8 mouse cellular contexts compared by ENCODE assay signal in genomic region chr7:39449260-39450021, GRCm38 (mm10). TPM values are rescaled to one million over a fixed set of nuclear protein-coding genes. Genes with fewer than 3 reads are reported as not detected.
DNase-seq lines count a peak whose midpoint lies in the region; ATAC-seq and TF ChIP-seq lines count a peak whose summit lies in the region.

No protein-coding gene starts in this region.

- TF ChIP-seq EP300 in ES-Bruce4 (IDR thresholded peaks at IDR 0.05; ENCODE audit: insufficient read depth, low read depth, low read length): no peak

- H3K27ac ChIP-seq in ES-Bruce4 (ENCODE audit: insufficient read depth, low read length): no peak overlapping the region
- peak overlapping the region; percentile 84 for H3K27ac ChIP-seq in forebrain, embryonic 10.5 days
- peak overlapping the region in 1 of 2 experiments; percentile 30; a peak in 1 of 4 replicates for H3K27ac ChIP-seq in heart, embryonic 14.5 days (replicated peaks in 1 of 2; ENCODE audit: control insufficient read depth in 1 of 2, insufficient read depth in 1 of 2, low read depth in 2 of 2, low read length in 2 of 2)
- no peak overlapping the region for H3K27ac ChIP-seq in liver, embryonic 11.5 days (ENCODE audit: low read depth, low read length)

- H3K9me3 ChIP-seq in ES-Bruce4 (replicated peaks; ENCODE audit: control insufficient read depth, insufficient read depth, low read length, poor library complexity, severe bottlenecking): no peaks in the 10 kb centered on the region
- no peaks in the 10 kb centered on the region for H3K9me3 ChIP-seq in forebrain, embryonic 10.5 days
- H3K9me3 ChIP-seq in heart, embryonic 14.5 days (ENCODE audit: control insufficient read depth, low read length): no peaks in the 10 kb centered on the region
- H3K9me3 ChIP-seq in liver, embryonic 11.5 days (ENCODE audit: control insufficient read depth, low read length): no peaks in the 10 kb centered on the region

- H3K9ac ChIP-seq in ES-Bruce4 (ENCODE audit: low read depth, poor library complexity, severe bottlenecking): peak overlapping the region; percentile 55; the same call in 1 of the 2 replicates
- H3K9ac ChIP-seq in heart, embryonic 14.5 days (ENCODE audit: low read length): peak overlapping the region; percentile 78
- peak overlapping the region; percentile 69 for H3K9ac ChIP-seq in liver, embryonic 11.5 days (ENCODE audit: low read depth, low read length)

- no peaks in the 10 kb centered on the region for H3K27me3 ChIP-seq in ES-Bruce4 (ENCODE audit: control insufficient read depth, insufficient read depth, low read length, poor library complexity, severe bottlenecking)
- H3K27me3 ChIP-seq in forebrain, embryonic 10.5 days (ENCODE audit: poor library complexity, severe bottlenecking): peaks cover 11% of the 10 kb centered on the region; the same call in 1 of the 2 replicates
- H3K27me3 ChIP-seq in heart, embryonic 14.5 days (ENCODE audit: control insufficient read depth, insufficient read depth, low read length): 0 out of 2 replicates have a peak, but pooled peaks cover 5% of the 10 kb centered on the region
- no peaks in the 10 kb centered on the region for H3K27me3 ChIP-seq in liver, embryonic 11.5 days (replicated peaks; ENCODE audit: control insufficient read depth, insufficient read depth, low read length)
- H3K27me3 ChIP-seq in myocyte (ENCODE audit: control insufficient read depth, insufficient read depth, insufficient read length): no peaks in the 10 kb centered on the region
- no peaks in the 10 kb centered on the region; the same call in 1 of the 2 replicates for H3K27me3 ChIP-seq in splenic B cell, adult 2 months (ENCODE audit: control insufficient read depth, insufficient read depth, low read length, poor library complexity, severe bottlenecking)

- H3K4me1 ChIP-seq in ES-Bruce4 (ENCODE audit: control insufficient read depth, insufficient read depth, low read length): no peaks in the 10 kb centered on the region
- peaks cover 17% of the 10 kb centered on the region for H3K4me1 ChIP-seq in forebrain, embryonic 10.5 days
- peaks cover 2 to 4% of the 10 kb centered on the region in 2 experiments; a peak in 3 of 4 replicates for H3K4me1 ChIP-seq in heart, embryonic 14.5 days (ENCODE audit: control insufficient read depth in 2 of 2, insufficient read depth in 2 of 2, low read length in 2 of 2)
- H3K4me1 ChIP-seq in liver, embryonic 11.5 days (replicated peaks; ENCODE audit: control insufficient read depth, insufficient read depth, low read length): peaks cover 6% of the 10 kb centered on the region

- peak; percentile 82 for DNase-seq in c-Kit-positive CD71-positive TER-119-negative erythroid progenitor cells, embryonic 14.5 days (ENCODE audit: low read depth)
- peak; percentile 72 for DNase-seq in forebrain, embryonic 10.5 days (ENCODE audit: extremely low spot score, low spot score)
- peak; percentile 83 for DNase-seq in kidney, postnatal 10 days
- DNase-seq in liver, embryonic 11.5 days (ENCODE audit: low spot score): peak; percentile 70
- DNase-seq in splenic B cell, adult 2 months (ENCODE audit: low read depth, low spot score): peak; percentile 78

- no peaks in the 10 kb centered on the region for H3K79me2 ChIP-seq in myocyte (ENCODE audit: control insufficient read depth, insufficient read depth)

- peak overlapping the region; percentile 74 for H3K4me2 ChIP-seq in heart, embryonic 14.5 days (ENCODE audit: low read length)
- peak overlapping the region; percentile 69 for H3K4me2 ChIP-seq in liver, embryonic 11.5 days
- peak overlapping the region; percentile 91 for H3K4me2 ChIP-seq in myocyte (ENCODE audit: low read depth)

- WGBS in forebrain, embryonic 10.5 days: 2% methylated on average over 36 of the region's 36 CpGs
- under 1% methylated on average over 36 of the region's 36 CpGs for WGBS in heart, embryonic 14.5 days
- WGBS in liver, embryonic 11.5 days: 4% methylated on average over 36 of the region's 36 CpGs

- H3ac ChIP-seq in myocyte (ENCODE audit: control insufficient read depth, insufficient read length): peak overlapping the region; percentile 28

- TF ChIP-seq POLR2A in ES-Bruce4 (IDR thresholded peaks at IDR 0.05; ENCODE audit: insufficient read depth, low read length) (no peak), myocyte (IDR thresholded peaks at IDR 0.05; ENCODE audit: insufficient read length, low read depth) (peak; percentile 24)

- H3K36me3 ChIP-seq in ES-Bruce4 (ENCODE audit: control insufficient read depth, insufficient read depth, low read length, poor library complexity, severe bottlenecking) (no peaks in the 10 kb centered on the region), myocyte (ENCODE audit: control insufficient read depth, insufficient read depth) (no peaks in the 10 kb centered on the region)
- H3K36me3 ChIP-seq in forebrain, embryonic 10.5 days (replicated peaks): peaks cover 13% of the 10 kb centered on the region
- no peaks in the 10 kb centered on the region for H3K36me3 ChIP-seq in heart, embryonic 14.5 days (ENCODE audit: control insufficient read depth, insufficient read depth, low read length)
- H3K36me3 ChIP-seq in liver, embryonic 11.5 days (ENCODE audit: control insufficient read depth, insufficient read depth, low read length): no peaks in the 10 kb centered on the region
- no peaks in the 10 kb centered on the region for H3K36me3 ChIP-seq in splenic B cell, adult 2 months (ENCODE audit: control insufficient read depth, insufficient read depth, low read length, poor library complexity, severe bottlenecking)

- ATAC-seq in heart, embryonic 14.5 days (ENCODE audit: insufficient number of reproducible peaks, insufficient read depth, low FRiP score, low read depth): peak; percentile 98
- ATAC-seq in liver, embryonic 11.5 days (replicated peaks; ENCODE audit: low FRiP score): peak; percentile 100

- no peak for TF ChIP-seq CTCF in ES-Bruce4 (IDR thresholded peaks at IDR 0.05; ENCODE audit: low read depth, low read length)

- H3K4me3 ChIP-seq in ES-Bruce4 (ENCODE audit: low read depth, low read length) (peak overlapping the region; percentile 93), myocyte (peak overlapping the region; percentile 65)
- H3K4me3 ChIP-seq in forebrain, embryonic 10.5 days: peak overlapping the region; percentile 75
- H3K4me3 ChIP-seq in heart, embryonic 14.5 days (ENCODE audit: control insufficient read depth in 1 of 2, insufficient read depth in 1 of 2, low read depth in 1 of 2, low read length in 2 of 2): peak overlapping the region; percentile 60 to 95
- H3K4me3 ChIP-seq in liver, embryonic 11.5 days (ENCODE audit: low read depth, low read length): peak overlapping the region; percentile 65

TF ChIP-seq in myocyte, 11 proteins besides CTCF, POLR2A, EP300 and RAD21:
- TF ChIP-seq E2F4 (IDR thresholded peaks at IDR 0.05; ENCODE audit: insufficient read depth) (no peak), POLR2AphosphoS2 (IDR thresholded peaks at IDR 0.05; ENCODE audit: insufficient read length, low read depth) (no peak), SRF (IDR thresholded peaks at IDR 0.05; ENCODE audit: control insufficient read depth, insufficient read length, low read depth) (no peak), TCF12 (IDR thresholded peaks at IDR 0.05; ENCODE audit: insufficient read depth, poor library complexity, severe bottlenecking) (no peak), MYOD1 (IDR thresholded peaks at IDR 0.05; ENCODE audit: control insufficient read depth in 1 of 3, insufficient read length in 2 of 3, low read depth in 2 of 3) (no peak), REST (IDR thresholded peaks at IDR 0.05; ENCODE audit: insufficient read depth, insufficient read length) (no peak)

RNA-seq across cellular contexts. Expression of gene Gm5114, which starts 36.5 kb away (rescaled TPM):
- not detected in 2 replicates for polyA plus RNA-seq in ES-Bruce4 (2011; ENCODE audit: insufficient read depth, insufficient read length, low read depth, missing spikeins)
- polyA plus RNA-seq in forebrain, embryonic 10.5 days (2016; fragmentation: Nextera tagmentation; extraction: Ambion mirVana): not detected in 2 replicates
- not detected in 2 replicates for polyA plus RNA-seq in heart, embryonic 14.5 days (2014; fragmentation: Nextera tagmentation; extraction: Ambion mirVana)
- not detected in 2 replicates for polyA plus RNA-seq in liver, embryonic 11.5 days (2014; fragmentation: Nextera tagmentation; extraction: Ambion mirVana)
- not detected for polyA plus RNA-seq in myocyte (2012; fragmentation: generic; extraction: Trizol)
